Mouse (Mus musculus): ENCODE measurements around the gene Klk14. TPM values are rescaled to one million over a fixed set of nuclear protein-coding genes. Genes with fewer than 3 reads are reported as not detected.
"Not testable (repeated sequence)": the region's sequence is repeated elsewhere in the genome, so short reads cannot be mapped to it uniquely, and the experiment has no call there.

The Klk14 gene
- not detected for total RNA-seq (2021)
- long read RNA-seq, experiment 1 = 0 reads
- long read RNA-seq, experiment 2 = 0 reads

GRCm38 (mm10) chr7:43690118-43690517 is at the start of gene Klk14:
Gene Klk14, plus strand, starts transcription at chr7:43690418.
- DNase-seq = no peak
- intact Hi-C loops (cut with DNase I) = no loop called here

- DNase-seq = no peak
- intact Hi-C loops (cut with DNase I) = no loop called here
Measured at GRCm38 (mm10) chr7:43642587-43642986, 47.6 kb upstream of the Klk14 start.

GRCm38 (mm10) chr7:43643046-43643652 is 47.1 kb upstream of the Klk14 start:
- no peak for DNase-seq
- intact Hi-C loops (cut with DNase I) = no loop called here

GRCm38 (mm10) chr7:43652683-43653082 is 37.5 kb upstream of the Klk14 start:
- intact Hi-C loops (cut with DNase I) = no loop called here

GRCm38 (mm10) chr7:43654519-43654918 is 35.7 kb upstream of the Klk14 start:
- intact Hi-C loops (cut with DNase I) = no loop called here
- no peak for DNase-seq

More at GRCm38 (mm10) chr7:43652683-43653082, 37.5 kb upstream of the Klk14 start:
- no peak for DNase-seq

- no peak for DNase-seq
- intact Hi-C loops (cut with DNase I) = loop anchor here (1.0 kb wide), 1 partner anchor 49 kb away; the partner anchor contains the start of gene Zfp819
Measured at GRCm38 (mm10) chr7:43656232-43656631, 34.0 kb upstream of the Klk14 start.

GRCm38 (mm10) chr7:43660002-43660401 is 30.2 kb upstream of the Klk14 start, which contains the start of gene Siglece:
Gene Siglece, minus strand, starts transcription at chr7:43660161.
- intact Hi-C loops (cut with DNase I) = no loop called here
- no peak for DNase-seq

GRCm38 (mm10) chr7:43662804-43663203 is 27.4 kb upstream of the Klk14 start:
- no peak for DNase-seq
- intact Hi-C loops (cut with DNase I) = no loop called here

- intact Hi-C loops (cut with DNase I); DNase-seq: not testable (repeated sequence)
Measured at GRCm38 (mm10) chr7:43667221-43667620, 23.0 kb upstream of the Klk14 start.

GRCm38 (mm10) chr7:43668582-43668981 is 21.6 kb upstream of the Klk14 start:
- intact Hi-C loops (cut with DNase I) = no loop called here
- no peak for DNase-seq

GRCm38 (mm10) chr7:43671064-43671808 is 19.0 kb upstream of the Klk14 start:
- no peak for DNase-seq
- intact Hi-C loops (cut with DNase I) = loop anchor here (5.0 kb wide), 1 partner anchor 89 kb away; no protein-coding TSS in a partner anchor

GRCm38 (mm10) chr7:43671809-43672580 is 18.2 kb upstream of the Klk14 start, which contains the start of gene Ctu1:
Gene Ctu1, plus strand, starts transcription at chr7:43672016.
- intact Hi-C loops (cut with DNase I) = loop anchor here (5.0 kb wide), 1 partner anchor 90 kb away; no protein-coding TSS in a partner anchor
- DNase-seq = peak; percentile 84 to 90

- intact Hi-C loops (cut with DNase I) = loop anchor here (5.0 kb wide), 1 partner anchor 90 kb away; no protein-coding TSS in a partner anchor
- no peak for DNase-seq
Measured at GRCm38 (mm10) chr7:43672581-43673260, 17.5 kb upstream of the Klk14 start.

- no peak for DNase-seq
- intact Hi-C loops (cut with DNase I) = no loop called here
Measured at GRCm38 (mm10) chr7:43675091-43675490, 15.1 kb upstream of the Klk14 start.

- intact Hi-C loops (cut with DNase I) = no loop called here
- DNase-seq = peak in 1 of 2 experiments; percentile 35
Measured at GRCm38 (mm10) chr7:43678517-43678916, 11.7 kb upstream of the Klk14 start.

- intact Hi-C loops (cut with DNase I) = loop anchor here (2.0 to 5.0 kb wide), 2 partner anchors 101 to 214 kb away; partner anchors contain the start of gene Klk10
- peak in 1 of 2 experiments; percentile 44 for DNase-seq
Measured at GRCm38 (mm10) chr7:43680960-43681359, 9.3 kb upstream of the Klk14 start.

- DNase-seq = not testable (repeated sequence)
- intact Hi-C loops (cut with DNase I) = loop anchor here (5.0 kb wide), 1 partner anchor 100 kb away; the partner anchor contains the start of gene Klk10
Measured at GRCm38 (mm10) chr7:43682511-43682910, 7.7 kb upstream of the Klk14 start.

GRCm38 (mm10) chr7:43685088-43685487 is 5.1 kb upstream of the Klk14 start:
- intact Hi-C loops (cut with DNase I) = no loop called here
- DNase-seq = no peak

GRCm38 (mm10) chr7:43710031-43710430 is 19.8 kb downstream of the Klk14 start:
- intact Hi-C loops (cut with DNase I) = no loop called here

GRCm38 (mm10) chr7:43712267-43712666 is 22.0 kb downstream of the Klk14 start, which contains the start of gene Klk13:
Gene Klk13, plus strand, starts transcription at chr7:43712567.
- DNase-seq = no peak
- intact Hi-C loops (cut with DNase I) = no loop called here

More at GRCm38 (mm10) chr7:43710031-43710430, 19.8 kb downstream of the Klk14 start:
- no peak for DNase-seq
